ENCODE assay signal across 13 mouse cellular contexts in the genomic region with DNA sequence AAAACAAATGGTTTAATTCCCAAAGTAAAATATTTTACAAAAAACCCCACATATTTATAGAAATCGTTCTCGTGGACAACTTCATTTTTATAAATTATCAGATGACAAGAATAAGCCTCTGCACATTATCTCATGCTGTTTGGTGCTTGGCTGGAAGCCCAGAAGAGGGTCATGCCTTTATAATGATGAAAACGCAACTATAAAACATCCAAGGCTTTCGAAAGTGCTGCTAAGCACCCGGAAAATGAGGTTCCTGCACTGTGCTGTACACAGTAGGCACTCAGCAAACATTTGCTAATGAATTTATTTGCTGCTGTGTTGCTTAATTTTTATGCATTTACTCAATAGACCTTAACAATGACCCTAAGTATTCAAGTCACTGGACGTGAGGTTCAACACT.
A peak's percentile ranks its signal among the peaks of the same experiment; 100 is the strongest.
DNase-seq lines count a peak whose midpoint lies in the region; ATAC-seq and TF ChIP-seq lines count a peak whose summit lies in the region.
"Had no signal": no experiment of that assay in that cellular context is flagged by ENCODE, and none has a peak within 500 bp of the region (broad histone marks: within the 10 kb centered on the region; RNA-seq: fewer than 3 reads in every experiment).

No protein-coding gene starts in this region.

- no peak for TF ChIP-seq EP300 in lung, postnatal 0 days (IDR thresholded peaks at IDR 0.05)
- no peak for TF ChIP-seq EP300 in stomach, postnatal 0 days (optimal IDR thresholded peaks at IDR 0.05)

- H3K36me3 ChIP-seq in kidney, adult 2 months (ENCODE audit: control insufficient read depth, insufficient read depth, low read length): no peaks in the 10 kb centered on the region
- no peaks in the 10 kb centered on the region for H3K36me3 ChIP-seq in kidney, embryonic 14.5 days (ENCODE audit: control insufficient read depth, insufficient read depth, low read length)
- no peaks in the 10 kb centered on the region for H3K36me3 ChIP-seq in lung, postnatal 0 days (ENCODE audit: insufficient read depth, low read length)
- H3K36me3 ChIP-seq in stomach, postnatal 0 days (ENCODE audit: control insufficient read depth, insufficient read depth, low read length): no peaks in the 10 kb centered on the region
- H3K36me3 ChIP-seq: embryonic facial prominence, embryonic 12.5 days; liver, embryonic 15.5 days; stomach, embryonic 15.5 days had no signal

- ATAC-seq in kidney, embryonic 14.5 days (ENCODE audit: low FRiP score, low TSS enrichment): no peak
- ATAC-seq in lung, postnatal 0 days: no peak
- ATAC-seq in stomach, postnatal 0 days (ENCODE audit: low FRiP score, low TSS enrichment): no peak

- H3K9me3 ChIP-seq in kidney, embryonic 14.5 days (ENCODE audit: control insufficient read depth, low read length): no peaks in the 10 kb centered on the region
- no peaks in the 10 kb centered on the region for H3K9me3 ChIP-seq in lung, postnatal 0 days (ENCODE audit: low read length)
- H3K9me3 ChIP-seq in stomach, postnatal 0 days (ENCODE audit: control insufficient read depth, low read length): no peaks in the 10 kb centered on the region
- H3K9me3 ChIP-seq: embryonic facial prominence, embryonic 12.5 days; liver, embryonic 15.5 days; stomach, embryonic 15.5 days had no signal

- TF ChIP-seq POLR2A in kidney, adult 2 months (IDR thresholded peaks at IDR 0.05; ENCODE audit: low read depth, low read length): no peak

- no peaks in the 10 kb centered on the region for H3K4me1 ChIP-seq in kidney, adult 2 months (ENCODE audit: control insufficient read depth, insufficient read depth, low read length)
- H3K4me1 ChIP-seq in kidney, embryonic 14.5 days (ENCODE audit: control insufficient read depth, insufficient read depth, low read length): no peaks in the 10 kb centered on the region
- H3K4me1 ChIP-seq in lung, postnatal 0 days (ENCODE audit: insufficient read depth, low read depth, low read length): no peaks in the 10 kb centered on the region
- no peaks in the 10 kb centered on the region for H3K4me1 ChIP-seq in stomach, postnatal 0 days (replicated peaks; ENCODE audit: control insufficient read depth, insufficient read depth)
- H3K4me1 ChIP-seq: embryonic facial prominence, embryonic 12.5 days; liver, embryonic 15.5 days; stomach, embryonic 15.5 days had no signal

- no peak for TF ChIP-seq CTCF in kidney, adult 2 months (conservative IDR thresholded peaks at IDR 0.05; ENCODE audit: insufficient read depth, insufficient read length, low read depth, low read length)
- TF ChIP-seq CTCF in lung, postnatal 0 days (IDR thresholded peaks at IDR 0.05): no peak
- TF ChIP-seq CTCF in stomach, postnatal 0 days (IDR thresholded peaks at IDR 0.05; ENCODE audit: low read depth): no peak

- peak; percentile 39 for DNase-seq in kidney, adult 2 months
- DNase-seq in lung, postnatal 0 days (ENCODE audit: low spot score): peak; percentile 24
- no peak for DNase-seq in lung, postnatal 4 days
- peak; percentile 5 for DNase-seq in adipocyte (ENCODE audit: low spot score)
- peak; percentile 33 to 39 for DNase-seq in kidney, postnatal 25 days
- DNase-seq in stomach, postnatal 0 days (ENCODE audit: low spot score): no peak
- DNase-seq in embryo, embryonic 9.5 days (ENCODE audit: extremely low spot score): no peak
- DNase-seq: cerebellum, adult 2 months had no signal

- WGBS in kidney, adult 2 months: 54% methylated on average over 6 of the region's 6 CpGs
- WGBS in kidney, embryonic 14.5 days: 56% methylated on average over 6 of the region's 6 CpGs
- 40% methylated on average over 6 of the region's 6 CpGs for WGBS in lung, postnatal 0 days
- 18% methylated on average over 6 of the region's 6 CpGs for WGBS in stomach, postnatal 0 days

- H3K4me3 ChIP-seq in kidney, adult 2 months (ENCODE audit: insufficient read depth, low read depth, low read length): no peak overlapping the region
- H3K4me3 ChIP-seq in kidney, embryonic 14.5 days (ENCODE audit: low read length): no peak overlapping the region
- no peak overlapping the region for H3K4me3 ChIP-seq in lung, postnatal 0 days (ENCODE audit: low read depth, low read length)
- H3K4me3 ChIP-seq in stomach, postnatal 0 days (ENCODE audit: low read depth, low read length): no peak overlapping the region
- H3K4me3 ChIP-seq: embryonic facial prominence, embryonic 12.5 days; left cerebral cortex, adult 2 months; liver, embryonic 15.5 days; stomach, embryonic 15.5 days had no signal

- H3K4me2 ChIP-seq in kidney, embryonic 14.5 days (replicated peaks; ENCODE audit: low read depth, low read length): no peak overlapping the region
- H3K4me2 ChIP-seq in lung, postnatal 0 days (replicated peaks; ENCODE audit: low read depth, low read length): no peak overlapping the region
- H3K4me2 ChIP-seq in stomach, postnatal 0 days (replicated peaks; ENCODE audit: low read depth): no peak overlapping the region
- H3K4me2 ChIP-seq: embryonic facial prominence, embryonic 12.5 days; liver, embryonic 15.5 days; stomach, embryonic 15.5 days had no signal

- H3K9ac ChIP-seq in kidney, embryonic 14.5 days (ENCODE audit: low read depth, low read length): no peak overlapping the region
- H3K9ac ChIP-seq in lung, postnatal 0 days (replicated peaks; ENCODE audit: low read depth): no peak overlapping the region
- H3K9ac ChIP-seq in stomach, postnatal 0 days (ENCODE audit: low read length): no peak overlapping the region
- H3K9ac ChIP-seq: embryonic facial prominence, embryonic 12.5 days; liver, embryonic 15.5 days; stomach, embryonic 15.5 days had no signal

- no peak overlapping the region for H3K27ac ChIP-seq in kidney, adult 2 months (ENCODE audit: insufficient read depth, low read depth, low read length)
- H3K27ac ChIP-seq in kidney, embryonic 14.5 days (ENCODE audit: low read depth, low read length): no peak overlapping the region
- H3K27ac ChIP-seq in lung, postnatal 0 days (ENCODE audit: low read length): no peak overlapping the region
- H3K27ac ChIP-seq in stomach, postnatal 0 days (replicated peaks): no peak overlapping the region
- H3K27ac ChIP-seq: embryonic facial prominence, embryonic 12.5 days; left cerebral cortex, adult 2 months; liver, embryonic 15.5 days; stomach, embryonic 15.5 days had no signal

- no peaks in the 10 kb centered on the region for H3K27me3 ChIP-seq in kidney, adult 2 months (replicated peaks; ENCODE audit: control insufficient read depth, insufficient read depth, low read length)
- no peaks in the 10 kb centered on the region for H3K27me3 ChIP-seq in kidney, embryonic 14.5 days (ENCODE audit: control insufficient read depth, insufficient read depth, low read length)
- no peaks in the 10 kb centered on the region for H3K27me3 ChIP-seq in lung, postnatal 0 days (replicated peaks; ENCODE audit: insufficient read depth, low read length)
- H3K27me3 ChIP-seq in stomach, postnatal 0 days (ENCODE audit: control insufficient read depth, insufficient read depth, low read length): no peaks in the 10 kb centered on the region
- H3K27me3 ChIP-seq: embryonic facial prominence, embryonic 12.5 days; liver, embryonic 15.5 days; stomach, embryonic 15.5 days had no signal

Comparison
In these comparisons a context has a peak if more than half of its experiments do, and no peak if none do; other contexts are left out.
1. DNase-seq: peak in kidney, adult 2 months (single experiment), lung, postnatal 0 days (single experiment), adipocyte (single experiment) and kidney, postnatal 25 days (2 of 2); none in lung, postnatal 4 days (0 of 2), stomach, postnatal 0 days (single experiment) and embryo, embryonic 9.5 days (single experiment).